Mouse (Mus musculus): Measurements from ENCODE around the gene Gm364. TPM values are rescaled to one million over a fixed set of nuclear protein-coding genes. Genes with fewer than 3 reads are reported as not detected.

The Gm364 gene
- polyA plus RNA-seq, 1 experiment, result not detected

DNA sequence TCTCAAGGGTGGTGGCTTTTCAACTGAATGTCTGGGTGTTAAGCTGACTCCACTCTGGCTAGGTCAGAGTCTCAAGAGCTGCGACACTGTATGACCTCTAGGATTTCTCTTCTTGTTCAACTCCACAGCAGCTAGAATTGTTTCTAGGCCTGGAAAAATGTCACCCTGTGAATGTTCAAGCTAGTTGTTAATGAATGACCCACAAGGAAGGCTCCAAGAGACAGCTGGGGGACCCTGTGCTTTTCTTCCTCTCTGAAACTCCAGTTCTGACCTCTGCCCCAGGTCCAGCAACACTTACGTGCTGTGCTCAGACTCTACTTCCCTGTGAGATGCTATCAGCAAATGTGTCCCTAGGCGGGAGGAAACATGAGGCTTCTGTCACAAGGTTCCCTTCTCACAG lies 30.4 kb upstream of the Gm364 start:
- WGBS, result 91% methylated on average over 3 of the region's 3 CpGs
- DNase-seq (ENCODE audit: low read depth in 1 of 2, low spot score in 2 of 2), result no peak
- H3K36me3 ChIP-seq (ENCODE audit: control insufficient read depth, insufficient read depth, low read length), result peaks cover 3% of the 10 kb centered on the region; the same call in 1 of the 2 replicates
- H3K27me3 ChIP-seq (ENCODE audit: control insufficient read depth, insufficient read depth, low read length), result no peaks in the 10 kb centered on the region
- H3K4me1 ChIP-seq (ENCODE audit: control insufficient read depth, insufficient read depth, insufficient read length), result no peaks in the 10 kb centered on the region
- no peak for TF ChIP-seq POLR2A (IDR thresholded peaks at IDR 0.05; ENCODE audit: low read depth, low read length)
- TF ChIP-seq CTCF (IDR thresholded peaks at IDR 0.05; ENCODE audit: extremely low read depth, insufficient read depth, insufficient read length, insufficient replicate concordance), result no peak
- H3K27ac ChIP-seq (ENCODE audit: insufficient read depth, low read length), result no peak overlapping the region
- no peak overlapping the region for H3K4me3 ChIP-seq (ENCODE audit: extremely low read depth, insufficient read depth, insufficient read length)

DNA sequence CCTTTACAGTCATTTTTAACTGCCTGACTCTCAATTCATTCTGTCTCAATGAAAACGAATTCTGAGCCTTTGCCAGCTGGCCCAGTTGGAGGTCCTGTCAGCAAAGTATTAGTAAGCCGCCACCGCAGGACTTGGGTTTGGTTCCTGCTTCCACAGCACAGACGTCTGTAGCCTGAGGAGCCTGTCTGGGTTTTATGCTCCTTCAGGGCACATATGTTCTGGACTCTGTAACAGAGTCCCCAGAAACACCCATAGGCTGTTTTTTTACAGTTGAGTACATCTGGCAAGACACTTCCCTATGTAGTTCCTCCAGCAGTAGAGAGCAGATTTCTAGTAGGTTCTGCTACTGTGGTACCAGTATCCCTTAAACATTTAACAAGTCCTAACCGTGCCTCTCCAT lies 28.0 kb upstream of the Gm364 start:
- H3K27ac ChIP-seq (ENCODE audit: insufficient read depth, low read length), result no peak overlapping the region
- peaks cover 5% of the 10 kb centered on the region; the same call in 1 of the 2 replicates for H3K36me3 ChIP-seq (ENCODE audit: control insufficient read depth, insufficient read depth, low read length)
- no peaks in the 10 kb centered on the region for H3K4me1 ChIP-seq (ENCODE audit: control insufficient read depth, insufficient read depth, insufficient read length)
- TF ChIP-seq CTCF (IDR thresholded peaks at IDR 0.05; ENCODE audit: extremely low read depth, insufficient read depth, insufficient read length, insufficient replicate concordance) (no peak), POLR2A (IDR thresholded peaks at IDR 0.05; ENCODE audit: low read depth, low read length) (no peak)
- H3K27me3 ChIP-seq (ENCODE audit: control insufficient read depth, insufficient read depth, low read length), result no peaks in the 10 kb centered on the region
- DNase-seq (ENCODE audit: low read depth in 1 of 2, low spot score in 2 of 2), result no peak
- 84% methylated on average over 5 of the region's 5 CpGs for WGBS
- no peak overlapping the region for H3K4me3 ChIP-seq (ENCODE audit: extremely low read depth, insufficient read depth, insufficient read length)

DNA sequence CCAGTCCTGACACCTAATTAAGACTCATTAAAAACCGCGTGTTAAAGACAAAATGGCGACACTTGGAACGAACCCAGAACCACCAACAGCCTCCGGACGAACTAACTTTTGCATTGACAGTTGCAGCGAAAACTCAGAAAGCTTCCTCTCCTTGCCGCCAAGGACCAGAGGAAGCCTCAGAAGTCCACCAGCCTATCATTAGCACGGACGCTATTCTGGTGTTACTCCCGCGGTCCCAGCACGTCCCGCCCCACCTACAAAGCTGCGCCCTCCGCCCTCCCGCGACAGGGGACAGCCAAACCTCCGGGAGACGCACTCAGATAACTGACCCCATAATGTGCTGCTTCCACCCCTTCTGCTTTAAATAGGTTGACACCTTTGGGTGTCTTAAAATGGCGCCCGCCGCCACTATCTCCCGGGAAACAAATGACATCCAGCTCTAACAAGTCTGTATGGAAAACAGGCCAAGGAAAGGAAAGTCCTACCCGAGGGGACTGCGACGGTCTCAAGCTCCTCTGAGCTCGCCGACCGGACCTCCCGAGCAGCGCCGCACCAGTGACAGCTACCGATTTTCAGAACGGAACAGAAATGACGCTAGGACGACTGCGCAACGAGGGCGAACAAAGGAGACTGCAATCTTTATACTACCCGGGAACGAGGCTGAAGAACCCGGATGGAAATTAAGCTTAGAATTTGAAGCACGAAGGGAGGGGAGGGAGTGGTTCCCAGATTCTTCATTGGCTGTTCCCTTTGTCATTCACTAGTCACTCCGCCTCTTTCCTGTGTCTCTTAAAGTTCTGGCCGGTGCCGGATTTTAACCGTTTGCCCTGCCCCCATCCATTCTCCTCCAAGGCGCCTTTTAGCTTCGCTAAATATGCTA lies 16.3 kb upstream of the Gm364 start, which contains the start of gene Rbmx:
Gene Rbmx, minus strand, starts transcription at position 670 of the 880 bp plus-strand sequence.
- H3K36me3 ChIP-seq (ENCODE audit: control insufficient read depth, insufficient read depth, low read length), result peaks cover 9% of the 10 kb centered on the region
- TF ChIP-seq CTCF (IDR thresholded peaks at IDR 0.05; ENCODE audit: extremely low read depth, insufficient read depth, insufficient read length, insufficient replicate concordance) (no peak), POLR2A (IDR thresholded peaks at IDR 0.05; ENCODE audit: low read depth, low read length) (peak; percentile 45; the same call in 1 of the 2 replicates)
- DNase-seq (ENCODE audit: low read depth in 1 of 2, low spot score in 2 of 2), result peak; percentile 73 to 87
- 21% methylated on average over 50 of the region's 50 CpGs for WGBS
- H3K4me1 ChIP-seq (ENCODE audit: control insufficient read depth, insufficient read depth, insufficient read length), result peaks cover 4% of the 10 kb centered on the region; the same call in 1 of the 2 replicates
- H3K27ac ChIP-seq (ENCODE audit: insufficient read depth, low read length), result peak within 1 kb of the TSS; percentile 92
- H3K4me3 ChIP-seq (ENCODE audit: extremely low read depth, insufficient read depth, insufficient read length), result peak within 1 kb of the TSS; percentile 84
- no peaks in the 10 kb centered on the region for H3K27me3 ChIP-seq (ENCODE audit: control insufficient read depth, insufficient read depth, low read length)

DNA sequence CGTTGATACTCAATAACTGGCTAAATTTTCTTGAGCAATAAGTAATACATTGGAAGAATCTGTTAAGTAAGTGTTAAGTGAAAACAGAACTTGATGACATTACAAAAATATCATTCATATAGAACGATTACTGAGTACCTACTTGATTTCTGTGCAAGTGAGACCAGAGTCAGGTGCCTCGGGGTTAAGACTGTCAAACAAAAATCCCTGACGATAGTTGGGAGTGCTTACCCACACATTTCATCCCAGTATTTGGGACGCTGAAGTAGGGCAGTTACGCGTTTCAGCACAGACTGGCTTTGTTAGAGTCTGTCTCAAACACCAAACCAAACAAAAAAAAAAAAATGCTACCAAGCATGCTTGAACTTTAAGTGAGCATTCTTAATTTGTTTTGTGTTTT lies 15.5 kb upstream of the Gm364 start:
- no peak for DNase-seq (ENCODE audit: low read depth in 1 of 2, low spot score in 2 of 2)
- Histone ChIP-seq H3K27ac (ENCODE audit: insufficient read depth, low read length) (no peak overlapping the region), H3K4me3 (ENCODE audit: extremely low read depth, insufficient read depth, insufficient read length) (no peak overlapping the region), H3K36me3 (ENCODE audit: control insufficient read depth, insufficient read depth, low read length) (peaks cover 7% of the 10 kb centered on the region), H3K27me3 (ENCODE audit: control insufficient read depth, insufficient read depth, low read length) (no peaks in the 10 kb centered on the region), H3K4me1 (ENCODE audit: control insufficient read depth, insufficient read depth, insufficient read length) (peaks cover 4% of the 10 kb centered on the region; the same call in 1 of the 2 replicates)
- TF ChIP-seq CTCF (IDR thresholded peaks at IDR 0.05; ENCODE audit: extremely low read depth, insufficient read depth, insufficient read length, insufficient replicate concordance) (no peak), POLR2A (IDR thresholded peaks at IDR 0.05; ENCODE audit: low read depth, low read length) (no peak)
- 36% methylated on average over 7 of the region's 7 CpGs for WGBS

DNA sequence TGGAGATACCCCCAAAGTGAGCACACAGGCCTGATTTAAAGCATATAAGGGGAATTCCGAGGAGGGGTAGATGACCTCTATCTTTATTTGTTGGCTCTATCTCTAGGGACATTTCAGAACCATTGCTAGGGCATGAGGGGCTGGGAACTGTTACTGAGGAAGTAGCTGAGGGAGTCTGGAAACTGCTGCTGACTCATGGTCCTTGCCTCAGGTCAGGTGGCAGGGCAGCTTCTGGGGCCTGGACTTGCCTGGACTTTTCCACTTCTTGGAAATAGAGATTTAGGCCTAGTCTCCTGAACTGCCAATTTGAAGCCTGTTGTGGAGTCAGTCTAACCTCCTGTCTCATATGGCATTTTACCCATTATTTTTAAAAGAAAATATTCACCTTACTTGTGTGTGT lies 7.6 kb upstream of the Gm364 start:
- TF ChIP-seq POLR2A (IDR thresholded peaks at IDR 0.05; ENCODE audit: low read depth, low read length) (no peak), CTCF (IDR thresholded peaks at IDR 0.05; ENCODE audit: extremely low read depth, insufficient read depth, insufficient read length, insufficient replicate concordance) (no peak)
- no peaks in the 10 kb centered on the region for H3K27me3 ChIP-seq (ENCODE audit: control insufficient read depth, insufficient read depth, low read length)
- no peaks in the 10 kb centered on the region for H3K4me1 ChIP-seq (ENCODE audit: control insufficient read depth, insufficient read depth, insufficient read length)
- WGBS, result 83% methylated on average over 1 of the region's 1 CpGs
- no peak for DNase-seq (ENCODE audit: low read depth in 1 of 2, low spot score in 2 of 2)
- H3K36me3 ChIP-seq (ENCODE audit: control insufficient read depth, insufficient read depth, low read length), result no peaks in the 10 kb centered on the region
- H3K27ac ChIP-seq (ENCODE audit: insufficient read depth, low read length), result no peak overlapping the region
- H3K4me3 ChIP-seq (ENCODE audit: extremely low read depth, insufficient read depth, insufficient read length), result no peak overlapping the region

DNA sequence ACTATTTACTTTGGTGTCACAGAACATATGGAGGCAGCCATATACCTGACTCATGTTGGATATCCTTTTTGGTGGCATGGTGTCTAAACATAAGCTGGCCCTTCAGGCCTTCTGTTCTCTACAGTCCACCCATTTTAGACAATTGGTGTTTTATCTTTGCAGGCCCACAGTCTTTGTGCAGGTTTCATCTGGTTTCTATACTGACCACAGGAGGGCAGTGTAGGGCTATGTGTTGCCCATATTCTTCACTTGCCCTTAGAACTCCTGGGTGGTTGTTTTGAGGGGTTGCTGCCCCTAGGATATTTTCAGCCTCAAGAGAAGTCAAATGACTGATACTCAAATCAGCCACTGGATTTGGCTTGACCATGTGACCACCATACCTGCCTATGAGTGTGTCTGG lies 5.3 kb upstream of the Gm364 start:
- Histone ChIP-seq H3K27ac (ENCODE audit: insufficient read depth, low read length) (no peak overlapping the region), H3K27me3 (ENCODE audit: control insufficient read depth, insufficient read depth, low read length) (no peaks in the 10 kb centered on the region), H3K36me3 (ENCODE audit: control insufficient read depth, insufficient read depth, low read length) (no peaks in the 10 kb centered on the region), H3K4me1 (ENCODE audit: control insufficient read depth, insufficient read depth, insufficient read length) (no peaks in the 10 kb centered on the region), H3K4me3 (ENCODE audit: extremely low read depth, insufficient read depth, insufficient read length) (no peak overlapping the region)
- no peak for TF ChIP-seq POLR2A (IDR thresholded peaks at IDR 0.05; ENCODE audit: low read depth, low read length)
- TF ChIP-seq CTCF (IDR thresholded peaks at IDR 0.05; ENCODE audit: extremely low read depth, insufficient read depth, insufficient read length, insufficient replicate concordance), result peak; percentile 12; the same call in 1 of the 2 replicates
- DNase-seq (ENCODE audit: low read depth in 1 of 2, low spot score in 2 of 2), result peak in 1 of 2 experiments; percentile 3

DNA sequence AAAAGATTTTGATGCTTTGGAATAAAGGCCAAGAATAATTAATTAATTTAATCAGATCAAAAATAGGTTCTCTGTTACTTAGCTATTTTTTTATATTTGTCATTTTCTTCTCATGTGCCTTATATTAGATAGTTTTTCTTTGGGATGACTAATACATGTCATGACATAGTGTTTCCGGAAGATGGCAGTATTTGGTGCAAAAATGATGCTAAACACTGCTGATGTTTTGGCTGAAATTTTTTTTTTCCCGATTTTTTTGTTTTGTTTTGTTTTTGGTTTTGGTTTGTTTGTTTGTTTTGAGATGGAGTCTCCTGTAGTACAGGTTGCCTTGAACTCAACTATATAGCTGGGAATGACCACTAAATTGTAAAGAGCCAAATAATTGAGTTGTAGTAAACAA lies 22.7 kb downstream of the Gm364 start:
- 8% methylated on average over 2 of the region's 2 CpGs for whole genome bisulfite sequencing
- TF ChIP-seq CTCF (IDR thresholded peaks at IDR 0.05; ENCODE audit: extremely low read depth, insufficient read depth, insufficient read length, insufficient replicate concordance) (no peak), POLR2A (IDR thresholded peaks at IDR 0.05; ENCODE audit: low read depth, low read length) (no peak)
- Histone ChIP-seq H3K4me3 (ENCODE audit: extremely low read depth, insufficient read depth, insufficient read length) (no peak overlapping the region), H3K36me3 (ENCODE audit: control insufficient read depth, insufficient read depth, low read length) (no peaks in the 10 kb centered on the region), H3K27me3 (ENCODE audit: control insufficient read depth, insufficient read depth, low read length) (no peaks in the 10 kb centered on the region), H3K4me1 (ENCODE audit: control insufficient read depth, insufficient read depth, insufficient read length) (no peaks in the 10 kb centered on the region), H3K27ac (ENCODE audit: insufficient read depth, low read length) (no peak overlapping the region)
- DNase-seq (ENCODE audit: low read depth in 1 of 2, low spot score in 2 of 2), result no peak
